Mouse (Mus musculus): ENCODE results near the gene Ntn4. TPM values are rescaled to one million over a fixed set of nuclear protein-coding genes. Genes with fewer than 3 reads are reported as not detected.

The Ntn4 gene
- total and polyA plus RNA-seq, 2 experiments from 2014 or later: 0.64 to 5.2 TPM

- H3K36me3 ChIP-seq (ENCODE audit: insufficient read depth, low read length): no peaks in the 10 kb centered on the region
- no peaks in the 10 kb centered on the region for H3K27me3 ChIP-seq (ENCODE audit: insufficient read depth, low read length)
- no peak overlapping the region for H3K9ac ChIP-seq (replicated peaks; ENCODE audit: low read length, poor library complexity, severe bottlenecking)
- H3K27ac ChIP-seq (ENCODE audit: low read depth, low read length): no peak overlapping the region
- no peaks in the 10 kb centered on the region for H3K9me3 ChIP-seq (ENCODE audit: low read length)
- WGBS: 70% methylated on average over 5 of the region's 5 CpGs
- ATAC-seq (ENCODE audit: low FRiP score) (no peak), DNase-seq (ENCODE audit: low spot score) (no peak)
- no peak overlapping the region for H3K4me3 ChIP-seq (ENCODE audit: low read depth, low read length)
- H3K4me1 ChIP-seq (ENCODE audit: insufficient read depth, low read length): no peaks in the 10 kb centered on the region
- TF ChIP-seq CTCF (IDR thresholded peaks at IDR 0.05): no peak
- no peak overlapping the region for H3K4me2 ChIP-seq (ENCODE audit: low read depth, low read length, poor library complexity, severe bottlenecking)
Measured at GRCm38 (mm10) chr10:93767245-93767644, 126.8 kb downstream of the Ntn4 start.

GRCm38 (mm10) chr10:93768222-93768621 lies 127.7 kb downstream of the Ntn4 start:
- no peak for TF ChIP-seq CTCF (IDR thresholded peaks at IDR 0.05)
- WGBS: 63% methylated on average over 9 of the region's 9 CpGs

GRCm38 (mm10) chr10:93771931-93772465 lies 131.5 kb downstream of the Ntn4 start:
- peak; percentile 44; the same call in 1 of the 2 replicates for ATAC-seq (ENCODE audit: low FRiP score)
- WGBS: 28% methylated on average over 9 of the region's 9 CpGs
- TF ChIP-seq CTCF (IDR thresholded peaks at IDR 0.05): no peak

More at GRCm38 (mm10) chr10:93768222-93768621, 127.7 kb downstream of the Ntn4 start:
- no peak overlapping the region for H3K4me3 ChIP-seq (ENCODE audit: low read depth, low read length)
- no peak overlapping the region for H3K4me2 ChIP-seq (ENCODE audit: low read depth, low read length, poor library complexity, severe bottlenecking)
- H3K27ac ChIP-seq (ENCODE audit: low read depth, low read length): no peak overlapping the region
- H3K9me3 ChIP-seq (ENCODE audit: low read length): no peaks in the 10 kb centered on the region
- no peak overlapping the region for H3K9ac ChIP-seq (replicated peaks; ENCODE audit: low read length, poor library complexity, severe bottlenecking)
- no peaks in the 10 kb centered on the region for H3K27me3 ChIP-seq (ENCODE audit: insufficient read depth, low read length)
- DNase-seq (ENCODE audit: low spot score): no peak
- H3K36me3 ChIP-seq (ENCODE audit: insufficient read depth, low read length): no peaks in the 10 kb centered on the region
- no peaks in the 10 kb centered on the region for H3K4me1 ChIP-seq (ENCODE audit: insufficient read depth, low read length)
- no peak for ATAC-seq (ENCODE audit: low FRiP score)

GRCm38 (mm10) chr10:93772492-93772891 lies 132.0 kb downstream of the Ntn4 start:
- ATAC-seq (ENCODE audit: low FRiP score) (no peak), DNase-seq (ENCODE audit: low spot score) (no peak)
- H3K9me3 ChIP-seq (ENCODE audit: low read length): no peaks in the 10 kb centered on the region
- H3K4me3 ChIP-seq (ENCODE audit: low read depth, low read length): no peak overlapping the region
- no peaks in the 10 kb centered on the region for H3K4me1 ChIP-seq (ENCODE audit: insufficient read depth, low read length)
- no peaks in the 10 kb centered on the region for H3K27me3 ChIP-seq (ENCODE audit: insufficient read depth, low read length)
- WGBS: 86% methylated on average over 3 of the region's 3 CpGs
- H3K4me2 ChIP-seq (ENCODE audit: low read depth, low read length, poor library complexity, severe bottlenecking): no peak overlapping the region
- H3K36me3 ChIP-seq (ENCODE audit: insufficient read depth, low read length): no peaks in the 10 kb centered on the region
- no peak overlapping the region for H3K27ac ChIP-seq (ENCODE audit: low read depth, low read length)
- TF ChIP-seq CTCF (IDR thresholded peaks at IDR 0.05): no peak
- H3K9ac ChIP-seq (replicated peaks; ENCODE audit: low read length, poor library complexity, severe bottlenecking): no peak overlapping the region

More at GRCm38 (mm10) chr10:93771931-93772465, 131.5 kb downstream of the Ntn4 start:
- H3K4me1 ChIP-seq (ENCODE audit: insufficient read depth, low read length): no peaks in the 10 kb centered on the region
- H3K27me3 ChIP-seq (ENCODE audit: insufficient read depth, low read length): no peaks in the 10 kb centered on the region
- H3K36me3 ChIP-seq (ENCODE audit: insufficient read depth, low read length): no peaks in the 10 kb centered on the region
- H3K4me3 ChIP-seq (ENCODE audit: low read depth, low read length): no peak overlapping the region
- peak; percentile 89 for DNase-seq (ENCODE audit: low spot score)
- H3K4me2 ChIP-seq (ENCODE audit: low read depth, low read length, poor library complexity, severe bottlenecking): no peak overlapping the region
- no peak overlapping the region for H3K27ac ChIP-seq (ENCODE audit: low read depth, low read length)
- no peaks in the 10 kb centered on the region for H3K9me3 ChIP-seq (ENCODE audit: low read length)
- H3K9ac ChIP-seq (replicated peaks; ENCODE audit: low read length, poor library complexity, severe bottlenecking): no peak overlapping the region

- H3K27me3 ChIP-seq (ENCODE audit: insufficient read depth, low read length): no peaks in the 10 kb centered on the region
- no peaks in the 10 kb centered on the region for H3K4me1 ChIP-seq (ENCODE audit: insufficient read depth, low read length)
- no peak overlapping the region for H3K27ac ChIP-seq (ENCODE audit: low read depth, low read length)
- no peak for ATAC-seq (ENCODE audit: low FRiP score)
- H3K36me3 ChIP-seq (ENCODE audit: insufficient read depth, low read length): no peaks in the 10 kb centered on the region
- WGBS: 54% methylated on average over 5 of the region's 5 CpGs
- no peak overlapping the region for H3K4me2 ChIP-seq (ENCODE audit: low read depth, low read length, poor library complexity, severe bottlenecking)
- no peak for DNase-seq (ENCODE audit: low spot score)
- H3K9me3 ChIP-seq (ENCODE audit: low read length): no peaks in the 10 kb centered on the region
- H3K4me3 ChIP-seq (ENCODE audit: low read depth, low read length): no peak overlapping the region
- H3K9ac ChIP-seq (replicated peaks; ENCODE audit: low read length, poor library complexity, severe bottlenecking): no peak overlapping the region
- no peak for TF ChIP-seq CTCF (IDR thresholded peaks at IDR 0.05)
Measured at GRCm38 (mm10) chr10:93776731-93777151, 136.3 kb downstream of the Ntn4 start.

- H3K4me1 ChIP-seq (ENCODE audit: insufficient read depth, low read length): no peaks in the 10 kb centered on the region
- no peaks in the 10 kb centered on the region for H3K27me3 ChIP-seq (ENCODE audit: insufficient read depth, low read length)
- H3K9me3 ChIP-seq (ENCODE audit: low read length): no peaks in the 10 kb centered on the region
- DNase-seq (ENCODE audit: low spot score) (peak; percentile 25), ATAC-seq (ENCODE audit: low FRiP score) (no peak)
- no peaks in the 10 kb centered on the region for H3K36me3 ChIP-seq (ENCODE audit: insufficient read depth, low read length)
- H3K4me3 ChIP-seq (ENCODE audit: low read depth, low read length): no peak overlapping the region
- H3K27ac ChIP-seq (ENCODE audit: low read depth, low read length): no peak overlapping the region
- WGBS: 51% methylated on average over 7 of the region's 7 CpGs
- H3K4me2 ChIP-seq (ENCODE audit: low read depth, low read length, poor library complexity, severe bottlenecking): no peak overlapping the region
- no peak overlapping the region for H3K9ac ChIP-seq (replicated peaks; ENCODE audit: low read length, poor library complexity, severe bottlenecking)
- TF ChIP-seq CTCF (IDR thresholded peaks at IDR 0.05): peak; percentile 64
Measured at GRCm38 (mm10) chr10:93777372-93777771, 136.9 kb downstream of the Ntn4 start.

Data from midbrain, postnatal 0 days (tissue).